Mouse (Mus musculus): ENCODE data around the gene Cacnb4.

- TF ChIP-seq CTCF (IDR thresholded peaks at IDR 0.05) (no peak), EP300 (IDR thresholded peaks at IDR 0.05) (no peak)
These were observed 163.7 kb downstream of the Cacnb4 start for GRCm38 (mm10) chr2:52512865-52513388.

All from lung, postnatal 0 days (tissue).